ENCODE assay signal across 9 mouse cellular contexts in genomic region chr17:3206527-3207398, GRCm38 (mm10).
A peak's percentile ranks its signal among the peaks of the same experiment; 100 is the strongest.
DNase-seq lines count a peak whose midpoint lies in the region; ATAC-seq lines count a peak whose summit lies in the region.
"Had no signal": no experiment of that assay in that cellular context is flagged by ENCODE, and none has a peak within 500 bp of the region (broad histone marks: within the 10 kb centered on the region; RNA-seq: fewer than 3 reads in every experiment).

No protein-coding gene starts in this region.

- no peaks in the 10 kb centered on the region for H3K9me3 ChIP-seq in forebrain, embryonic 16.5 days (ENCODE audit: control insufficient read depth, low read length)
- no peaks in the 10 kb centered on the region for H3K9me3 ChIP-seq in forebrain, embryonic 10.5 days
- no peaks in the 10 kb centered on the region for H3K9me3 ChIP-seq in heart, embryonic 13.5 days
- no peaks in the 10 kb centered on the region for H3K9me3 ChIP-seq in limb, embryonic 12.5 days

- WGBS in forebrain, embryonic 16.5 days = 80% methylated on average over 2 of the region's 2 CpGs
- WGBS in forebrain, embryonic 10.5 days = 84% methylated on average over 2 of the region's 2 CpGs
- 49% methylated on average over 2 of the region's 2 CpGs for WGBS in heart, embryonic 13.5 days
- 56% methylated on average over 2 of the region's 2 CpGs for WGBS in limb, embryonic 12.5 days

- 0 out of 2 replicates have a peak, but pooled peaks have one; percentile 23 for ATAC-seq in forebrain, embryonic 16.5 days
- ATAC-seq in heart, embryonic 13.5 days (ENCODE audit: extremely low read depth, insufficient number of reproducible peaks, low FRiP score, low TSS enrichment) = no peak
- ATAC-seq in limb, embryonic 12.5 days (ENCODE audit: insufficient number of reproducible peaks, insufficient read depth, low FRiP score, low TSS enrichment, low read depth) = no peak

- H3K36me3 ChIP-seq in forebrain, embryonic 16.5 days (ENCODE audit: control insufficient read depth, insufficient read depth) = no peaks in the 10 kb centered on the region
- peaks cover 74% of the 10 kb centered on the region for H3K36me3 ChIP-seq in forebrain, embryonic 10.5 days (replicated peaks)
- H3K36me3 ChIP-seq in heart, embryonic 13.5 days = peaks cover 31% of the 10 kb centered on the region
- H3K36me3 ChIP-seq in limb, embryonic 12.5 days = peaks cover 22% of the 10 kb centered on the region

- H3K4me1 ChIP-seq in forebrain, embryonic 16.5 days (replicated peaks; ENCODE audit: control insufficient read depth, insufficient read depth, low read length) = 0 out of 2 replicates have a peak, but pooled peaks cover 3% of the 10 kb centered on the region
- H3K4me1 ChIP-seq in forebrain, embryonic 10.5 days = no peaks in the 10 kb centered on the region
- H3K4me1 ChIP-seq in heart, embryonic 13.5 days = peaks cover 45% of the 10 kb centered on the region
- H3K4me1 ChIP-seq in limb, embryonic 12.5 days (replicated peaks) = peaks cover 23% of the 10 kb centered on the region

- H3K9ac ChIP-seq in forebrain, embryonic 16.5 days (replicated peaks; ENCODE audit: low read depth, low read length) = no peak overlapping the region
- H3K9ac ChIP-seq in heart, embryonic 13.5 days = peak overlapping the region; percentile 54
- no peak overlapping the region; the same call in 1 of the 2 replicates for H3K9ac ChIP-seq in limb, embryonic 12.5 days (replicated peaks)

- no peak overlapping the region for H3K27ac ChIP-seq in forebrain, embryonic 16.5 days (ENCODE audit: low read length)
- no peak overlapping the region for H3K27ac ChIP-seq in forebrain, embryonic 10.5 days
- H3K27ac ChIP-seq in heart, embryonic 13.5 days (replicated peaks) = peak overlapping the region; percentile 68
- peak overlapping the region; percentile 80; the same call in 1 of the 2 replicates for H3K27ac ChIP-seq in limb, embryonic 12.5 days

- no peak for DNase-seq in forebrain, embryonic 10.5 days (ENCODE audit: extremely low spot score, low spot score)
- DNase-seq in cerebellum, adult 18-20 months = peak; percentile 31 to 52
- no peak for DNase-seq in urinary bladder, postnatal 10 days (ENCODE audit: low spot score)
- DNase-seq in adrenal gland, adult (ENCODE audit: inconsistent age in 2 of 2, low spot score in 1 of 2) = no peak
- DNase-seq in layer of hippocampus, postnatal 14 days (ENCODE audit: low spot score in 2 of 2) = no peak
- DNase-seq: adrenal gland, adult 8-10 months had no signal

- no peak overlapping the region for H3K4me3 ChIP-seq in forebrain, embryonic 16.5 days (replicated peaks; ENCODE audit: low read length)
- H3K4me3 ChIP-seq in forebrain, embryonic 10.5 days = no peak overlapping the region
- H3K4me3 ChIP-seq in heart, embryonic 13.5 days = no peak overlapping the region
- no peak overlapping the region for H3K4me3 ChIP-seq in limb, embryonic 12.5 days (replicated peaks)

- no peak overlapping the region for H3K4me2 ChIP-seq in forebrain, embryonic 16.5 days (ENCODE audit: low read length)
- H3K4me2 ChIP-seq in heart, embryonic 13.5 days = no peak overlapping the region
- no peak overlapping the region for H3K4me2 ChIP-seq in limb, embryonic 12.5 days

- no peaks in the 10 kb centered on the region for H3K27me3 ChIP-seq in forebrain, embryonic 16.5 days (replicated peaks; ENCODE audit: control insufficient read depth, insufficient read depth, low read length)
- H3K27me3 ChIP-seq in forebrain, embryonic 10.5 days (ENCODE audit: poor library complexity, severe bottlenecking) = no peaks in the 10 kb centered on the region
- H3K27me3 ChIP-seq in heart, embryonic 13.5 days (replicated peaks) = no peaks in the 10 kb centered on the region
- H3K27me3 ChIP-seq in limb, embryonic 12.5 days = no peaks in the 10 kb centered on the region

Comparison
In these comparisons a context has a peak if more than half of its experiments do, and no peak if none do; other contexts are left out.
1. H3K27ac ChIP-seq: peak in heart, embryonic 13.5 days (single experiment) and limb, embryonic 12.5 days (single experiment); none in forebrain, embryonic 16.5 days (single experiment) and forebrain, embryonic 10.5 days (single experiment).
2. DNase-seq: peak in cerebellum, adult 18-20 months (2 of 2); none in forebrain, embryonic 10.5 days (single experiment), urinary bladder, postnatal 10 days (single experiment), adrenal gland, adult (0 of 2) and layer of hippocampus, postnatal 14 days (0 of 2).